Mouse (Mus musculus): ENCODE results near the gene Dcst2.

DNA sequence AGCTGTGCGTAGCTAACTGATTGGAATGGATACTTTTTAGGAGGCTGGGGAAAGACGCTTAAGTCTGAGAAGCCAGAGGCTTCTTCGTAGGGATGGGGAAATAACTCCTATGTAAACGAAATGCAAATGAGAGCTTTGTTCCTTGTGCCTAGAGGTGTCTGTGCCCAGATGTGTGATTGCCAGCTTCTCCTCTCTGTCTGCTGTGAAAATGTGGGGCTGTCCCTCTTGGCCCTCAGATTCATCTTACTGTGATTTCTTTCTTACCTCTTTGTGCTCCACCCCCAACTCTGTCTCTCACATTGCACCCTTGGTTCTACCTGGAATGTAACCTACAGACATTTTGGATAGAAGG, 34.9 kb downstream of the Dcst2 start:
- TF ChIP-seq MYOD1 (IDR thresholded peaks at IDR 0.05; ENCODE audit: control insufficient read depth in 1 of 3, insufficient read length in 2 of 3, low read depth in 2 of 3), result no peak
- no peak for TF ChIP-seq POLR2A (IDR thresholded peaks at IDR 0.05; ENCODE audit: insufficient read length, low read depth)
- no peak for TF ChIP-seq USF1 (IDR thresholded peaks at IDR 0.05; ENCODE audit: low read depth)
- no peak for TF ChIP-seq E2F4 (IDR thresholded peaks at IDR 0.05; ENCODE audit: insufficient read depth)
- TF ChIP-seq TCF12 (IDR thresholded peaks at IDR 0.05; ENCODE audit: insufficient read depth, poor library complexity, severe bottlenecking), result no peak
- TF ChIP-seq MYOG (IDR thresholded peaks at IDR 0.05; ENCODE audit: control insufficient read depth in 1 of 3, insufficient read depth in 1 of 3, insufficient read length in 2 of 3, low read depth in 2 of 3), result no peak
